Mouse (Mus musculus) testis, adult 10 weeks (tissue): Measurements from ENCODE around the gene Cyp2d34. TPM values are rescaled to one million over a fixed set of nuclear protein-coding genes. Genes with fewer than 3 reads are reported as not detected.

ENCODE experiments used
- polyA plus RNA-seq: library from polyadenylated mRNA; stranded (reverse); fragments of 350-450 nt; fragmentation: Illumina TruSeq; extraction: RNeasy Lipid Tissue Mini Kit (QIAGEN cat#74804); gene quantifications from one replicate; pipeline ENCODE4 v1.2.3, GENCODE M21; 2014; ENCODE audit warnings: low read depth, low replicate concordance

Gene Cyp2d34
- polyA plus RNA-seq = not detected

DNA sequence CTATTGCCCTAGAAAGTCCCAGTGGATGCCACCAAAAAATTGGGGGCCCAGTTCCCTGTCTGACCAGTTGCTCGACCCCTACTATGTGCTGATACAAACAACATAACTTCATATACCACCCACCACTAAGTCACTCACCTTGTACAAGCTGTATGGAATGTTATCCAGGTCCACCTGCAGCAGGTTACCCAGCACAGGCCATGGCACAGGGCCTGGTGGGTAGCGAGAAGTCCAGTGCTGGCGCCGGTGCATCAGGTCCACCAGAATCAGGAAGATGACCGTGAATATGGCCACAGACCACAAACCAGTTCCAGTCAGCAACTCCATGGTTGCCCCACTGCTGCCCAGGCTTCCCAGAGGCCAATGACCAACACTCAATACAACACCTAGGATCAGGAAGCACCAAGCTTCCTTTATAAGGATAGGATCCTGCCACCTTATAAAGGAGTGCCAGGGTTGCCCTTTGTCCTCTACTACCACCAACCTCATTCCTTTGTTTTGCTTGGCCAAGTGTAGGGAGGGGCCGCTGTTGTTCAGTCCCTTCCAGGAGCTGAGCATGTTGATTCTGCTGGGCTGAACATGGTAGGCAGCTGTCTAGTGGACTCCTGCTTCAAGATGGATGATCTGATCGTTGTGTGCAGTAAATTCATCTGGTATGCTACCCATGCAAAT is at the start of gene Cyp2d34:
TSS of gene Cyp2d34 (minus strand) at position 416 of the 672 bp plus-strand sequence.

Other genes with a start within 250 kb of the Cyp2d34 start
- gene Cyp2d22, start 240.7 kb downstream of the Cyp2d34 start, polyA plus RNA-seq = 2.9 TPM
- not detected for gene Cyp2d11, start 226.9 kb downstream of the Cyp2d34 start, polyA plus RNA-seq
- not detected for gene Cyp2d10, start 213.8 kb downstream of the Cyp2d34 start, polyA plus RNA-seq
- gene Cyp2d9, start 187.5 kb downstream of the Cyp2d34 start, polyA plus RNA-seq = not detected
- not detected for gene Cyp2d12, start 65.9 kb downstream of the Cyp2d34 start, polyA plus RNA-seq
- not detected for gene Cyp2d40, start 143.2 kb upstream of the Cyp2d34 start, polyA plus RNA-seq
- 10.0 TPM for gene Cyp2d26, start 173.3 kb upstream of the Cyp2d34 start, polyA plus RNA-seq